Mouse (Mus musculus) ES-E14 (cell line): ENCODE data around the gene Gm15557. TPM values are rescaled to one million over a fixed set of nuclear protein-coding genes. Genes with fewer than 3 reads are reported as not detected.

Source experiments
- DNase-seq: peaks from one replicate; pipeline ENCODE4 v3.0.0-alpha.2; 2013; ENCODE audit warnings: low read depth, low spot score
- H3K27ac ChIP-seq: 2 replicates; pipeline ENCODE4 v1.5.1; 2012; ENCODE audit warnings: low read depth, mild to moderate bottlenecking, low read length, moderate library complexity, mixed read lengths; ENCODE audit not compliant: poor library complexity, insufficient read depth, severe bottlenecking
- H3K36me3 ChIP-seq: 2 replicates; pipeline ENCODE4 v1.6.1; 2012; ENCODE audit warnings: mild to moderate bottlenecking, low read length, moderate library complexity, mixed read lengths; ENCODE audit not compliant: control insufficient read depth, poor library complexity, insufficient read depth, severe bottlenecking
- H3K4me1 ChIP-seq, 2 experiments: fragments of 150-350 bp in 1 of 2; sonication (generic) in 1 of 2; 2 replicates each; pipeline ENCODE4 v1.6.1; 2012; ENCODE audit warnings: low read length in 2 of 2, mild to moderate bottlenecking in 1 of 2, mixed read lengths in 1 of 2; ENCODE audit not compliant: control insufficient read depth in 2 of 2, insufficient read depth in 2 of 2, poor library complexity in 1 of 2
- H3K4me3 ChIP-seq, 2 experiments: fragments of 150-350 bp in 1 of 2; sonication (generic) in 1 of 2; 2 replicates each; pipeline ENCODE4 v1.5.1; 2012; ENCODE audit warnings: low read length in 2 of 2, low read depth in 1 of 2, mild to moderate bottlenecking in 1 of 2, mixed read lengths in 1 of 2; ENCODE audit not compliant: insufficient read depth in 1 of 2, poor library complexity in 1 of 2, severe bottlenecking in 1 of 2
- H3K9ac ChIP-seq: 2 replicates; pipeline ENCODE4 v1.6.1; 2012; ENCODE audit warnings: low read depth, mild to moderate bottlenecking, low read length, mixed read lengths; ENCODE audit not compliant: poor library complexity, insufficient read depth, severe bottlenecking
- H3K9me3 ChIP-seq: fragments of 150-350 bp; sonication (generic); 2 replicates; pipeline ENCODE4 v1.6.1; 2012; ENCODE audit warnings: low read depth, mild to moderate bottlenecking, low read length; ENCODE audit not compliant: control insufficient read depth, insufficient read depth
- CHD2 ChIP-seq: IDR thresholded peaks from 2 replicates; pipeline ENCODE4 v1.6.1; 2014; ENCODE audit warnings: mild to moderate bottlenecking, low read depth, low read length, inconsistent platforms
- HCFC1 ChIP-seq: IDR thresholded peaks from 2 replicates; pipeline ENCODE4 v1.6.1; 2012; ENCODE audit warnings: low read length, inconsistent platforms, borderline replicate concordance; ENCODE audit not compliant: insufficient read depth
- MAFK ChIP-seq: IDR thresholded peaks from 2 replicates; pipeline ENCODE4 v1.6.1; 2014; ENCODE audit warnings: mild to moderate bottlenecking, low read depth, low read length, inconsistent platforms; ENCODE audit not compliant: insufficient read depth
- ZC3H11A ChIP-seq: IDR thresholded peaks from 2 replicates; pipeline ENCODE4 v1.6.1; 2012; ENCODE audit warnings: low read depth, mild to moderate bottlenecking, inconsistent platforms, low read length, borderline replicate concordance
- ZNF384 ChIP-seq: IDR thresholded peaks from 2 replicates; pipeline ENCODE4 v1.6.1; 2012; ENCODE audit warnings: low read depth, low read length, inconsistent platforms
- in situ Hi-C, 2 experiments: fragments of 600-800 bp; cut with MboI; formaldehyde crosslinking; loops; one replicate each; pipeline ENCODE4 v1.15.1; 2025; ENCODE audit warnings: low sequenced_read_pairs in 2 of 2, inconsistent platforms in 1 of 2; ENCODE audit not compliant: unreplicated experiment in 2 of 2
- total RNA-seq: library from RNA; depleted of rRNA; stranded (reverse); fragments of 300-350 nt; gene quantifications from 2 replicates; pipeline ENCODE4 v1.2.3, GENCODE M21; 2012; rRNA removed

Gene Gm15557
- total RNA-seq, 1 experiment = not detected

- Histone ChIP-seq H3K4me3 (no peak overlapping the region), H3K9me3 (no peaks in the 10 kb centered on the region), H3K27ac (no peak overlapping the region), H3K36me3 (peaks cover 32% of the 10 kb centered on the region), H3K4me1 (no peaks in the 10 kb centered on the region), H3K9ac (no peak overlapping the region)
- TF ChIP-seq CHD2 (no peak), ZC3H11A (no peak), ZNF384 (no peak), MAFK (no peak), HCFC1 (no peak)
- no peak for DNase-seq
- in situ Hi-C loops = no loop called here
Measured at GRCm38 (mm10) chr2:155989085-155989484, 48.6 kb downstream of the Gm15557 start.

GRCm38 (mm10) chr2:155991151-155991550 lies 50.6 kb downstream of the Gm15557 start:
- Histone ChIP-seq H3K9ac (no peak overlapping the region), H3K9me3 (no peaks in the 10 kb centered on the region), H3K27ac (no peak overlapping the region), H3K4me1 (no peaks in the 10 kb centered on the region), H3K4me3 (no peak overlapping the region), H3K36me3 (peaks cover 37% of the 10 kb centered on the region)
- no peak for DNase-seq
- in situ Hi-C loops = no loop called here
- TF ChIP-seq ZNF384 = no peak
- TF ChIP-seq ZC3H11A = no peak
- no peak for TF ChIP-seq MAFK
- TF ChIP-seq CHD2 = no peak
- TF ChIP-seq HCFC1 = no peak

- no peak for DNase-seq
- Histone ChIP-seq H3K4me1 (no peaks in the 10 kb centered on the region), H3K9ac (no peak overlapping the region), H3K36me3 (peaks cover 41% of the 10 kb centered on the region), H3K9me3 (no peaks in the 10 kb centered on the region), H3K27ac (no peak overlapping the region), H3K4me3 (no peak overlapping the region)
- in situ Hi-C loops = no loop called here
- no peak for TF ChIP-seq ZNF384
- TF ChIP-seq ZC3H11A = no peak
- no peak for TF ChIP-seq CHD2
- TF ChIP-seq HCFC1 = no peak
- TF ChIP-seq MAFK = no peak
Measured at GRCm38 (mm10) chr2:155991863-155992321, 51.4 kb downstream of the Gm15557 start.

Other genes starting within 250 kb of the Gm15557 start
- 40.1 and 50.0 TPM in 2 replicates for gene Trpc4ap, start 248.3 kb upstream of the Gm15557 start, total RNA-seq
- 38.4 and 59.5 TPM in 2 replicates for gene Edem2, start 211.3 kb upstream of the Gm15557 start, total RNA-seq
- gene Gm17581, start 204.9 kb upstream of the Gm15557 start, total RNA-seq = not detected in 2 replicates
- 6.3 and 8.0 TPM in 2 replicates for gene Procr, start 189.6 kb upstream of the Gm15557 start, total RNA-seq
- gene Mmp24, start 165.4 kb upstream of the Gm15557 start, total RNA-seq = 0.76 and 1.3 TPM in 2 replicates
- 4.1 and 7.0 TPM in 2 replicates for gene BC029722, start 121.3 kb upstream of the Gm15557 start, total RNA-seq
- gene Eif6, start 113.8 kb upstream of the Gm15557 start, total RNA-seq = 199 and 204 TPM in 2 replicates
- gene Fam83c, start 105.9 kb upstream of the Gm15557 start, total RNA-seq = 0.13 and 0.21 TPM in 2 replicates
- 61.7 and 81.6 TPM in 2 replicates for gene Uqcc1, start 10.4 kb upstream of the Gm15557 start, total RNA-seq
- 0.09 and 0.11 TPM in 2 replicates for gene Gdf5, start 4.6 kb downstream of the Gm15557 start, total RNA-seq
- 22.2 and 24.2 TPM in 2 replicates for gene Cep250, start 15.7 kb downstream of the Gm15557 start, total RNA-seq
- 0.98 and 1.5 TPM in 2 replicates for gene 6430550D23Rik, start 67.2 kb downstream of the Gm15557 start, total RNA-seq
- 134 and 213 TPM in 2 replicates for gene Ergic3, start 67.3 kb downstream of the Gm15557 start, total RNA-seq
- gene Fer1l4, start 112.2 kb downstream of the Gm15557 start, total RNA-seq = 0.22 and 0.26 TPM in 2 replicates
- 1.9 and 2.6 TPM in 2 replicates for gene Spag4, start 124.4 kb downstream of the Gm15557 start, total RNA-seq
- gene Cpne1, start 171.2 kb downstream of the Gm15557 start, total RNA-seq = 42.8 and 66.1 TPM in 2 replicates
- 21.8 and 22.1 TPM in 2 replicates for gene Rbm12, start 171.2 kb downstream of the Gm15557 start, total RNA-seq
- 19.5 and 23.0 TPM in 2 replicates for gene Gm28036, start 186.4 kb downstream of the Gm15557 start, total RNA-seq
- 211 and 216 TPM in 2 replicates for gene Romo1, start 203.3 kb downstream of the Gm15557 start, total RNA-seq
- 40.2 and 41.6 TPM in 2 replicates for gene Nfs1, start 203.5 kb downstream of the Gm15557 start, total RNA-seq
- 399 and 411 TPM in 2 replicates for gene Rbm39, start 239.5 kb downstream of the Gm15557 start, total RNA-seq